Mouse (Mus musculus) heart, adult 11 months (tissue): ENCODE data around the gene Itpr3.

Experiments used
- DNase-seq: peaks from one replicate; pipeline ENCODE4 v3.0.0; 2022

The Itpr3 gene

DNA sequence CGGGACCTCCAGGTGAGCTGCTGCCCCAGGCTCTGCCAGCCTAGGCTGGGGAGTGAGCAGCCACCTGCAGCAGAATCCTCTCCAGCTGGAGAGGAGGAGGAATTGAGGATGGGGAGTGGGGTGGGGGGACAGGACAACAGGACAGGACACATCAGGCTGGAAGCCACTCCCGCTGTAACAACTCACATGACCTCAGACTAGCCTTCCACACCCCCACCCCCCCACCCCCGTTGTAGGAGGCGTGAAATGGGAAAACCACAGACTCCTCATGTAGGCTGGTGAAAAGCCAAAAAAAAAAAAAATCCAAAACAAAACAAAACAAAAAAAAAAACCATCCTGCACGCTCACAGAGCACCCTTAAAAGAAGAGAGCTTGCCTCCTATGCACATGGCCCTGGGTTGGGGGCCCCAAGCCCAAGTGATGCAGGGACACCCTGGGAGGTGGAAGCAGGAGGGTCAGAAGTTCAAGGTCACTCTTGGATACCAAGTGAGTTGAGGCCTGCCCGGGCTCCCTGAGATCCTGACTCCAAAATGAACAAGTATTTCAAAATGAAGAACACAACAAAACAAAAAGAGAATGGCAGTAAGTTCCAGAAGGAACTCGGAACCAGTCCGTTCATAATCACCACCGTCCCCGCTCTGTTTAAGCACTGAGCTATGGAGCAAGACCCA, 17.5 kb upstream of the Itpr3 start:
- no peak for DNase-seq

DNA sequence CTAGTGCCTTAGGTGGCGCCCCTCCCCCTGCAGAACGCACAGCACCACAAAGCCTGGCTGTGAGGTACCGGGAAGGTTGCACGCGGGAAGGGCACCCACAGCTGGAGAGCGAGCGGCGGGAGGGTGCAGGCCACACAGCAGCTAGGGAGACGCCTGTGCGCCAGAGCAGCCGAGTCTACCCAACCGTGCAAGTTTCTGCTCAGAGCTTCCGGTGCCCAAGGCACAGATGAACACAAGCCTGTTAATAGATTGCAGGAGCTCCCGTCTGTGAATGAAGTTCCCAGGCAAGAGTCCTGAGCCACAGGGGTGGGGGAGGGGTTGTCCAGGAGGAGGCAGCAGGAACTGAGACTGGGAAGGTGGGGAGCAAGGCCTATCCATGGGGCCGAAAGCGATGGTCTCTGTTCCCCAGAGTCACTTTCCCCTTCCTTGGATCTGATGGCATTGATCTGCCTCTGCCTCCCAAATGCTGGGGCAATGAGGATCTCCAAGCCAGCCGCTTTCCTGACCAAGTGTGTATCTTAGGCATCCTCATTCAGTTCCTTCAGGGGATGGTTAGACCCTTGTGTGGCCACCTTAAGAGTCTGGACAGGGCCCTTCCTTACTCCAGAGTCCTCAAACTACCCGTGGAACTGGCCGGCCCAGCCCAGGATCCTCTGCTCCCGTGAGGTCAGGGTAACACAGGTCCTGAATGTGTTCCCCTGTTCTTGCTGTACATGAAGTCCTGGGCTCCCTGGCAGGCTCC, 16.6 kb upstream of the Itpr3 start:
- no peak for DNase-seq

DNA sequence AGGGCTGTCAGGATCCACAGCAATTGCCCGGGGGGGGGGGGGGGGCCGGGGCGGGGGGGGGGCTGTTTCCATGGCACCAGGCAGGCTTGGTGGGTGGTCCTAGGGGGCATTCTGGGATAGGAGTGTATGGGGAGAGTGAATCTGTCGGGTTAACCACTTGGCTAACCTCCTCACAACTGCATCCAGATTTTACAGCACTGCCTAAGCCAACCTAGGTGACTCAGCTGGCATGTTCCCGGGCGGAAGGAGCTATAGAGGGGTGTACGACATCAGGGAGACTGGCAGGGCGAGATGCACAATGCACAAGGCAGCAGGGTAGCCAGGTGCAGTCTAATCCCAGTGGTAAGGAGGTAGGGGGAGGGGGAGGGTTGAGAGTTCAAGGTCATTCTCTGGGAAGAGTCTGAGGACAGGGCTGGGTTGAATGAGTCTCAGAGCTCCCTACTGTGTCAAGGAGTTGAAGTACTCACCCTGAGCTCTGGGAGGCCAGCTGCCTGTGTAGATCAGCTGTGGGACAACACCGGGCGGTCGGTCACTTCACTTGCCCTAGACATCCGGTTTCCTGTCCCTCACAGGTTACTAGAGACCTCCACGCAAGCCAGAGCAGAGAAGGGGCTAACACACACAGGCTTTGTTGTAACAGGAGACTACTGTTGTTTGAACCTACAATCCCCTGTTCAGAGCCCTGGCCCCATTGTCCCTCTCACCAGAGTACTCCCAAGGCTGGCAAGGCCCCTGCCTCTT, 15.9 kb upstream of the Itpr3 start:
- no peak for DNase-seq

DNA sequence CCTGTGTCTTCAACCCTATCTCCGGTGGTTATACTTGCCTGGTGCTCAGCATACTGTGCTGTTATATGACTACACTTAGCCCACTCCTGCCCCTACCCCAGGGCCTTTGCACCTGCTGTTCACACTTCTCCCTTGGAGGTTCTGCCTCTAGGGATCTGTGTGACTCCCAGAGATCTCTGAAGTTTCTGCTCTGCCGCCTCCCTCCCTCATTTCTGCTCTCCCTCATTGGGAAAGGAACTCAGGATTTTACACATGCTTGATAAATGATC, 15.4 kb upstream of the Itpr3 start:
- no peak for DNase-seq

DNA sequence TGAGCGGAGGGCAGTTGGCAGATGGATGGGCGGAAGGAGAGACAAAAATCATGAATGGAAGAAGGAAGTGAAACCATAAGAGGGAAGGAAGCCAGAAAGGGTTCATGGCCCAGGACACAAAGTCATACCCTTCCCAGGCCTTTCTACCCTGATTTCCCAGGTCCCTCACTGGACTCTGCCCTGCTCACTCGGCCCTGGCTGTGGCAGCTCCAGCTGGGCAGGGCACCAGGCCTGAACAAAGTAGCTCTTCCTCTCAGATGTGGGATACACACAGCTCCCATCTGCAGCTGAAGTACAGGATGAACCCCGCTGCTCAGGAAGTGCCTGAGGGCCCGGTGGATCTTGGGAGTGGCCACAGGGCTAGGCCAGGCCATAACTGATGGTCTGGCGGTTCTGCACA, 14.3 kb upstream of the Itpr3 start:
- DNase-seq: peak; percentile 96

DNA sequence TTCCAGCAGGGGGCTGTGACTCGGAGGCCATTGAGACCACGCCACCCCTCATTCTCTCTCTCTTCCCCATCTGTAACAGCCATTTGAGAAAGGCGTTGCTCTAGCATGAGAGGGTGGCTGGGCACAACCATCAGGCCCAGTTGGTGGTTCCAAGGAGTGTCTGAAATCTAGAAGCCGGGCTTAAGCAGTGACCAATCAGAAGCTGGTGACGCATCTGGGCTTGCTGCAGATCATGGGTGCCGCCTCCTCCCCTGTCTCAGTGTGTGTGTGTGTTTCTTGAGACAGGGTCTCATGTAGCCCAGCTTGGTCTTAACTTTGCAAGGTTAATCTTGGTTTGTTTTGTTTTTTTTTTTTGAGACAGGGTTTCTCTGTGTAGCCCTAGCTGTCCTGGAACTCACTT, 11.9 kb upstream of the Itpr3 start:
- DNase-seq: no peak

DNA sequence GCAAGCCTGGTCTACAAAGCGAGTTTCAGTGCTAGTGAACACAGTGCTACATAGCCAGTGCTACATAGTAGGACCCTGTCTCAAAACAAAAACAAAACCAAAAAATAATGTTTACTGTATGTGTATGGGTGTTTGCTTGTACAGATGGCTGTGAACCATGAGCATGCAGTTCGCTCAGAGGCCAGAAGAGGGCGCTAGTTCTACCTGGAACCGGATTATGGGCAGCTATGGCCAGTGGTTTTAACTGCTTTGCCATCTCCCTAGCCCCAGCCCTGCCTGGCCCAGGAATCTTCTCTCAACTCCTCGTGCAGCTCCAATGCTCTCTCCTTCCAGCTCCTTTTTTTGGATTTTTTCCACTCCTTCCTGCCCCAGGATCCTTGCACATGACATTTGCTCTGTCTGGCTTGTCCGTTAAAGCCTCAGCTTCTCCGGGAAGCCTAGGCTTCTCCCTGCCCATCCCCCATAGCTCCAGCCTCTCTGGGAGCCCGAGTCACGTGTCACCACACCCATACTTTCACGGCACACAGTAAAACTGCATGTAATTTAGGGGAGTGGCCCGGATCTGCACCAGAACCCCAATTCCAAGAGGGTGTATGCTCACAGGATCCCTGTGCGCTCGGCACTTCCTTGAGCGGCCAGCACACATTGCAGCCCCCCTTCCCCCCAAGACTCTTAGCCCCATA, 9.2 kb upstream of the Itpr3 start:
- peak; percentile 91 for DNase-seq

DNA sequence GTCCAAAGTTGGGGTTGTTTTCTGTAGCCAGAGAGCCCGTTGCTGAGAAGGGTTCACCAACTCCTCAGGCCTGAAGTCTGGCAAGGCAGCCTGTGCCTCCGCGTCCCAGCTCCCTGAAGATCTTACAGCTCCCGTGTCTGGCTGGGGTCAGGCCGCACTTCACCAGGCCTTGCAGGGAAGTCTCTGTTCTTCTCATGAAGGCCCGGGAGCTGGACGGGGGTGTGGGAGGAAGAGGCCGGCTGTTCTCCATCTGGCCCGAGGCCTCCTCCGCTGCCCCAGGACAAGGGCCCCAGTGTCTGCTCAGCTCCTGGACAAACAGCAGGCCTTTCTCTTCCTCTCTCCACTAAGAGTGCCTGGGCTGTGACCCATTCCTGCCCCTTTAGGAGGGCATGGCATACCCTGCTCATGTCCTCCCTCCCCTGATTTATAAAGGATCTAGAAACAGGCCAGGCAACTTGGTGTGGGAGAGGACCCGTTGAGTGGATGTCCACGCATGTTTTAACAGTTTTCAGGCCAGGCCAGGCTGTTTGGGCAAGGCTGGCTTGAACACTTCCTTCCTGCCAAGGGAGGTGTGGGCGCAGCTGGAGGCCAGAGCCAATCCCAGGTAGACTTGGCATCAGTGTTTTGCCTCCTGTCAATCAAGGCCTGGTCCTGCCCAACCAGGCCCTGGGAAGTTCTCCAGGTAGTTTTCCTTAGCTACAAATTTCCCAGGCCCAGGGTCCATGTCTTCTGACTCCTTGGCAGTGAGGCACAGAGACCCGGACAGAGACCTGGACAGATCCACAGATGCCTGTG, 8.5 kb upstream of the Itpr3 start:
- peak; percentile 94 for DNase-seq

DNA sequence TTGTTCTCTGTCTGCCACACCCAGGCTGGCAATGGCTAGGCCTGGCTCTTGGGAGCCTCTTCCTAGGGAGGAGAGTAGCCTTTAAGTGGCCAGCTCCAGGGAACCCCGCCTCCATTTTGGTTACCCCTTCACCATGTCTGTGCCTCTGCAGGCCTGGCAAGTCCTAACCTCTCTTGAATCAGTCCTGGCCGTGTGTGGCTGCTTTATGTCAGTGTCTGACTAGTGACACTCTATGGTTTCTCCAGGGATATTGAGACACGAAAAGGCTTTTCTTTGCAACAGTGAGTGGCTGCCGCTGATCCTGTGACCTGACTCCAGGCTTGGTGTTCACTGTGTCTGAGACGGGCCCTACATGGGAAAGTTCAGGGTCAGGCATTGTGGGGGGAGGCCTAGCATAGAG, 6.3 kb upstream of the Itpr3 start:
- DNase-seq: no peak

DNA sequence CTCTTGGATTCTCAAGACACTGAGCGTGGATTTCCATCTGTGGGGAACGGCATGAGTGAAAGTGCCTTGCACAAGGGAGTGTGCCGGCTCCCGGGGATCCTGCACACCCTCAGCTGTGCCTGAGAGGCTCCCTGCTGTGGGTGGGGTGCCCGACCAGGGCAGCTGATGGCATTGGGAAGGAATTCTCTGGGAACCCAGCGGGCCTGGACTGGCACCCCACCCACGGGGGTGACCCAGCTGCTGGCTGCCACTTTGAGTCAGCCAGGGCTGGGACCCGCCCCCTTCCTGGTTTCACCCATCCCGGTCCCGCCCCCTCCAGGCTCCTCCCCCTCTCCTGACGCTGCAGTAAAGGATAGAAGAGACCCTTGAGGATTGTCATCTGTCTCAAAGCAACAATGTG, 5.6 kb upstream of the Itpr3 start:
- peak; percentile 97 for DNase-seq

DNA sequence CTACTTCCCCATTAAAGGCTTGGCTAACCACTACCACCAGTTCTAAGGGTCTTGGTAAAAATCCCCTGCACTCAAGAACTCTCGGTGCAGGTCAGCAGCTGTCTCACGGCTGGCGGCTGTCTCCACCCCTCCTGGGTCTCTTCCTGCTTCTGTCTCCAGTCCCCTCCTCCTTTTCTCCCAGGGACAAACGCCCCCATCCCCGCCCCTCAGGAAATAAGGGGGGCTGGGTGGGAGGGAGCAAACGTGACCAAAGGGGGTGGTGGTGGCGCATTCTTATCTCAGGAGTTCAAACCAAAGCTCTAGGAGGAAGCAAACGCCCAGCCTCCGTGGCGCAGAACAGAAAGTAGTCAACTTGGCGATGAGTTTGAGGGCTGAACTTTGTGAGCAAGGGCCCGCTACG, 934 bp upstream of the Itpr3 start:
- peak; percentile 99 for DNase-seq

DNA sequence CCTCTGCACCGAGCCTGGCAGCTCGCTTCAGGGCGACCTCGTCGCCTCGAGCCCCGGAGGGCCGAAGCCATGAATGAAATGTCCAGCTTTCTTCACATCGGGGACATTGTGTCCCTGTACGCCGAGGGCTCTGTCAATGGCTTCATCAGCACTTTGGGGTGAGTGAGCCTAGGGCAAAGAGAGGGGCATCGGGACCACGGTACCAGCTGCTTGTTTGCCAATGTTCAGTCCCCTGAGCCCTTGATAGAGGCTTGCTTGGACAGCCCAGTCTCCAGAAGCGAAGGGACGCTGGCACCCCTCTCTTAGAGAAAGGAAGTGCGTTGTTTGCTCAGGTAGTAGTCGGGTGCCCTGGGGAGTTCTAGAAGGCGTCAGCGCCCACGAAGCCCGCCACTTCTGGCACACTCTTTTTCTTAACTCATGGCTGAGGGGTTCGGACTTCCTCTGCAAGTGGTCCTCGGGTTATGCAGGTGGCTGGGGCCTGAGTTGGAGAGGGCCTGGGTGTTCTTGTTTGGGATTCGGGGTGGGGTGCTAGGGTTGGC, 482 bp downstream of the Itpr3 start:
- peak; percentile 94 for DNase-seq

DNA sequence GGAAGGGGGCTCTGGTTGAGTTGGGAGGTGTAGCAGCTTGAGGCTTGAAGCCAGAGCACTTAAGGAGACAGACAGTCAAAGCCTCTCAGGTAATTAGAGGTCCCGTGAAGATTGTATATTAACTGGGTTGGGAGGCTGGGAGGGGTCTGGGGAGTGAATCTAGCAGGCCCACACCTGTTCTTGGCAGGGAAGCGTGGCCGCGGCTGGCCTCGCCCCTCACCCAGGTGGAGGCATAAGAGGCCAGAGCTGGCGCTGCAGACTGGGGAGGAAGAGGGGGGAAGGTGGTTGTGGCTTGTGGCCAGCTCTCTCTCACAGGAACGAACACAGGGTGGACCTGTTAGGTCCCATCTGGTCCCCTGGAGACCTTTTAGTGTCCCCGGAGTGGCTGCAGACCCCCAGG, 3.6 kb downstream of the Itpr3 start:
- DNase-seq: no peak

DNA sequence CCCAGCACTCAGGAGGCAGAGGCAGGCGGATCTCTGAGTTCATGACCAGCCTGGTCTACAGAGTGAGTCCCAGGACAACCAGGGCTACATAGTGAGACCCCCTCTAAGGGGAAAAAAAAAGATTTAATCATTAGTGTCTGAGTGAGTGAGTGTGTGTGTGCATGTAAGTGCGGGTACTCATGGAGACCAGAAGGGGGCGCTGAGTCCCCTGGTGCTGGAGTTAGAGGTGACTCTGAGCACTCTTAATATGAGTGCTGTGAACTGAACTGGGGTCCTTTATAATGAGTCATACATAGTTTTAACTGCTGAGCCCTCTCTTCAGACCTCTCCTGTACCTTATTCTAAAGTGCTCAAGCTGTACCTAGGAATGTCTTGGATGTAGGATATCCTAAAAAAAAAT, 4.6 kb downstream of the Itpr3 start:
- no peak for DNase-seq

DNA sequence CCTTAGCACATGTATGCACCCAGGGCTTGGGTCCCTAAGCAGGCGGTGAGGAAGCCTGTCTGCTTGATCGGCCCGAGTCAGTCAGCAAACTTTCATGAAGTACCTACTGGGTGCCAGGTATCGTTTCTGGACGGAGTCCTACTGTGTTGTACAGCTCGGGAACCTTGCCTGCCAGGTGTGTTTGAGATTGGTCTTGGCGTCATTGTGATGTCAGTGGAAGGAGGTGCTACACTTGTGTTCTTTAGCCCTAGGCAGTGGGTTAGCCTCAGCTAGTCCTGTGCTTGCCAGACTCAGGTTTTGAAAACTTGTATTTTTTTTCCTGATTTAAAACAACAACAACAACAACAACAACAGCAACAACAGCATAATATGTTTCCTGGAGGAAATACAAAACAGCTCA, 5.6 kb downstream of the Itpr3 start:
- no peak for DNase-seq

DNA sequence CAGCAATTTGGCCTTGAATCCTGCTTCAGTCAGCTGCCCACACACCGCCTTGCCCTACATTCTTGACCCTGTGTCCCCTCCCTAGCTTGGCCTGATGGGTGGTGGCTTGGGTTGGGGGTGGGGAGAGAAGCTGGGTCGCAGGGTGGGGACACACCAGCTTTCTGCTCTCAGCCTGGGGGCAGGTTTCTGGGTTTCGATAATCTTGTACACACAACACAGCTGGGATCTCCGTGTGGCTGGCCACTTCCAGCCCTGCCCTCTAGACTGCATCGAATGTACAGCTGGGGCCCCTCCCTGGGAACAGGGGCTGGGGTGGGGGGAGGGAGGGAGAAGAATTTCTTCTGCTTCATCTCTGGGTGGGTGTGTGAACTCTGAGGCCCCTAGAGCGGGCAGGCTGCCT, 6.6 kb downstream of the Itpr3 start:
- no peak for DNase-seq

DNA sequence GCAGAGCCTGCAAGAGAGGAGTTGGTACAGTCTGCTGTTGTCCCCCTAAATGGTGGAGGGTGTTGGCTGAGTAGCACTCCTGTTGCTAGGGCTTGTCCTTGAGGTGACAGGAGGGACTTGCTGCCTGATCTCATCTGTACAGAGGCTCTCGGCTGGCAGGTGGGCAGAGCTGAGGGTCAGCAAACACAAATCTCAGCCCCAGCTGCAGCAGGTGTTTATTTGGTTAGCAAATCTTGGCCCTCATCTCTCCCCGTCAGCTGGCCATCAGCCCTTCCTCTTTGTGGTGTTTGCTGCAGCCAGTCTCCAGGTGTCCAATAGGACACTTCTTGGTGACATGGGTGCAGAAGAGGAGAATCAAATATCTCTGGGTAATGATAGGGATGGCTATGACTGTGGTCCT, 7.1 kb downstream of the Itpr3 start:
- no peak for DNase-seq

DNA sequence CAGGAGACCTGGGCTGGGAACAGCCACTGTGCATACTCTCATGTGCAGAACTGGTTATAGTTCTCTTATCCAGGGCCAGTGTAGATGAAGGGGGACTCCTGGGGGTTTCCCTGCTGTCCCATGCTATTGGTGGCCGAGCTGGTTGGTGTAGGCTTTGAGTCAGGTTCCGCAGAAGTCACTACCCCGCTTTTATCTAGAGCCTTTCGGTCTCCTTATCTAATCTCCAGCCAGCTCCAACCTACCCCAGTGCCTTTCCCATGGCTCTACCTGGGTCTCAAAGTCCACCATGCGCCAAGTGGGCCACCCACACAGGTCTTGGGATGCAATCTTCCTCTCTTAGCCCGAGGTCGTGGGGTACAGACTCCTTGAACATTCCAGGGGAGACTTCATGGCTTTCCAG, 9.0 kb downstream of the Itpr3 start:
- DNase-seq: no peak

DNA sequence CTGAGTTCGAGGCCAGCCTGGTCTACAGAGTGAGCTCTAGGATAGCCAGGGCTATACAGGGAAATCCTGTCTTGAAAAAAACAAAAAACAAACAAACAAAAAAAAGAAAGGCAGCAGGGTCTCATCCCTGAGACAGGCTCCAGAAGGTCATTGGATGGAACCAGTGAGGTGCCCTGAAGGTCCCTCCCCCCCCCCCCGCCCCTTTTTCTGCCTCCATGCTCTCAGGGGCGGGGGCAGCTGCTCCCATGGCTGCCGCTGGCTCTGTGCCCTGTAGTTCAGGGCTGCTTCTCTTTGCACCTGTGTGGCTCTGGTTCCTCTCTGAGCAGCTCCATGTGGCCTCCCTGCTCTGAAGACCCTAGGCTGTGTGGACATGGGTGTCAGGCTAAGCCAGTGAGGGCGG, 12.0 kb downstream of the Itpr3 start:
- no peak for DNase-seq

DNA sequence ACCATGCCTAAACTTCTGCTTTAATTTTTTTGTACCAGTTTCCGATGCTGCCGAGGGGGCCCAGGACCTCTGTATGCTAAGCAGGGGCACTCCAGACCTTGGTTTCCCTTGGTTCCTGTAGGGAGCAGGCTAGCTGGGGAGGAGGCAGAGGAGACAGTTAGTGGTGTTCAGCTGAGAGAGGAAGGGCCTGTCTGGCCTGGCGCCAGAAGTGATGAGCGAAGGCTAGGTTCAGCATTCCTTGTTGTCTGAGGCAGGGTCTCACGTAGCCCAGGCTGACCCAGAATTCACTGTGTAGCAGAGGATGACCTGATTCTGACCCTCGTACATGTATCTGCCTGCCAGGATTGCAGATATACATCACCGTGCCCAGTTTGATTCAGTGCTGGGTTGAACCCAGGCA, 13.8 kb downstream of the Itpr3 start:
- DNase-seq: no peak

DNA sequence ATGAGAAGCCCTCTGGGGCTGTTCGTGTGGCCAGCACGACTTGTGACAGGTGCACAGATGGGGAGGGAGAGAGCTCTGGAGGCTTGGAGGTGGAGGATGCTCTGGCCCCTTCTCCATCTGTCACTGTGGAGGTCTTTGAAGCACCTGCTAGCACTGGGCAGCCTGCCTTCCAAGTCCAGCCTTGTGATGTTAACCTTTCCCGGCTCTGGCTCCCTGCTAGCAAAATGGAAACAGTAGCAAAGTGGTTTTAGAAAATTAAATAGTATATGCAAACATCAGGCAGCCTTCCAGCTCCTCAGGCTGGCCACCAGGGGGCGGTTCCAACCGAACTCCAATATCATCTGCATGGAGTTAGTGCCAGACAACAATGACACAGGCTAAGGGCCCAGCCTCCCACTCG, 14.5 kb downstream of the Itpr3 start:
- DNase-seq: no peak

DNA sequence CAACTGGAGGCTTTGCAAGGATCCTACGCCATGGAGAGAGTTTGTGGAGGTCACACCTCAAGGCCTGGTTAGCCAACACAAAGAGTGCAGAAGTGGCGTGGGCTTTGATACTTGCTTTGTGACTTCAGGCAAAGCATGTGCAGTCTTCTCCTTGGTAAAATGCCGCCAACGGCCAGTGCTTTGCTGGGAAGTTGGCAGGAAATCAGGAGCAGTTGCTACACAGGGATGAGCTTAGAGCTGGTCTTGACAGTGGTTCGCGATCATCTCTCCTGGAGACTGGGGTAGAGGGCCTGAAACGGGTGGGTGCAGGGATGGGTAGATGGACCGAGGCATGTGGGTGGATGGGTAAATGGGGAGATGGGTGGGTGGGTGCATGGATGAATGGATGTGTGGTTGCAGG, 15.3 kb downstream of the Itpr3 start:
- DNase-seq: no peak

DNA sequence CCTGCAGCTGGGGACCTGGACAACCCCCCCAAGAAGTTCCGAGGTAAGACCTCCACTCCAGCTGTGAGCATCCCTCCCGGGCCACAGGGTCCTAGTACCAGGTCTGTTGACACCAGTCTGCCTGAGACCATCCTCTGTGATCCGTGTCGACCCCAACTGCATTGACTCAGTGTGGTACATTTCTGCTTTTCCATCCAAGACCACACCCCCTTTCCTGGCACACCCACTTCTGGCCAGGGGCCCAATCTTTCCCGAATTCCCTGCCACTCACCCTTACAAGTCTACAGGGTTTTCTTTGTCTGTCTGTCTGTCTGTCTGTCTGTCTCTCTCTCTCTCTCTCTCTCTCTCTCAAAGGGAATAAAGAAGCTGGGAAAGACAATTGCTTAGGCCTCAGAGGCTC, 16.0 kb downstream of the Itpr3 start:
- no peak for DNase-seq
